Mouse (Mus musculus): ENCODE data around the gene Tusc2. TPM values are rescaled to one million over a fixed set of nuclear protein-coding genes. Genes with fewer than 3 reads are reported as not detected.
A peak's percentile ranks its signal among the peaks of the same experiment; 100 is the strongest.

The Tusc2 gene
- total and polyA plus RNA-seq, 3 experiments, result 36.2 to 48.9 TPM; not detected in 1

DNA sequence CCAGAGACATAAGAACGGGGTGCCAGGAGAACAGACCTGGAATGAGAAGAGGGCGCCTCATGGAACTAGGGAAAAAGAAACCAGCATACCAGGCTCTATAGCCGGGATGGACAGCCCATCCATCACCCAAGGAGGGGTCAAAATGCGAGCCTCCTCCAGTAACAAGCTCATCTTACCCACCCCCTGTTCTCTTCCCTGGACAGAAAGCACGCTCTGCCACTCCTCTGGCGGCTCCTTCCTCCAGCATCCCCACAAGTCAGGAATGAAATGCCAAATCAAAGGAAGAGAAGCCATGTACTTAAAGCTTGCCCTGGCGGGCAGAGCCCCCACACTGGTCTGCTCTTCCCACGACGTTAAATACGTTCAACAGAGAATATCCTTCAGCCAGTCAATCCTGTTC is 22.1 kb upstream of the Tusc2 start:
- H3K4me3 ChIP-seq (ENCODE audit: control insufficient read depth in 1 of 2, insufficient read depth in 1 of 2, low read depth in 2 of 2, low read length in 2 of 2), result peak overlapping the region in 1 of 2 experiments; percentile 90; a peak in 1 of 4 replicates
- peaks cover 0 to 9% of the 10 kb centered on the region in 2 experiments; a peak in 2 of 4 replicates for H3K36me3 ChIP-seq (ENCODE audit: control insufficient read depth in 1 of 2, insufficient read depth in 2 of 2, low read length in 2 of 2)

DNA sequence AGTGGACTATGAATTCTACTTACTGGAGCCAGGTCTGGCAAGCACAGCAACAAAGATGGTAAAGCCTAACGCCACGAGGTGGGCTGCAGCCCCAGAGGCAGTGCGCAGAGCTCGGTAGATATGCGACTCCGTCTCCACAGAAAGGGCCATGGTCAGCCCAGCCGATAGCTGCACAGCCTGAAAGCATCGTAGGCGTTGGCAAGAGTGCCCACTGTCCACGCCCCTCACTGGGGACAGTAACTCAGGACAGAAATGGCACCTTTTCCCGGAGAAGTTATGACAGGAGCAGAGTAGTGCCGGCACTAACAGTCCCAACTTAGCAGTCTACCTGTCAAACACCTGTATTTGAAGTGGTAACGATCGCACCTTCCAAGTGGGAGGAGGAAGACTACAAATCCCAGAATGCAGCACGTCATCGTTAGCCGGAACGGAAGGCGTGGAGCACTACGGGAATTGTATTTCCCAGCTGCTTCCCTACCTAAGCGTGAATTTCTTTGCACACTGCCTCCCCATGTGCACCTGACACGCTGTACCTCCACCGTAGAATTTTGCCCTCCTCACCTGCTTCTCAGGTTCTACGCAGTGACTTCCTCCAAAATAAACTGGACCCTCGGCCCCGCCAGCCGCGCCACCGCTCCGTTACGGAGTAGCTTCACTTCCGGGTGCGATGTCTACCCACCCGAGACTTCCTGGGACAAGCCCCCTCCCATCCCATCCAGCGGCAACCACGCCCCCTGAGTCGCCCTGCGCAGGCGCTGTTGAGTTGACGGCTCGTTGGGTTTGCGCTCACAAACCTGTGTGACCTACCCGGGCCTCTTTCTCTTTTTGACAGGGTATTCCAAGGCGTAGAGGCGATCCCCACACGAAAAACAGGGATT is 21.3 kb upstream of the Tusc2 start, which contains the start of the genes Cyb561d2 and Nprl2:
Gene Cyb561d2 (minus strand): TSS at position 720 of the 878 bp plus-strand sequence.
Gene Nprl2 (plus strand): TSS at position 753 of the 878 bp plus-strand sequence.
- TF ChIP-seq NELFE (IDR thresholded peaks at IDR 0.05; ENCODE audit: low read depth, low read length) (peak; percentile 82), BHLHE40 (IDR thresholded peaks at IDR 0.05; ENCODE audit: borderline replicate concordance, low read depth, low read length) (no peak), SIN3A (IDR thresholded peaks at IDR 0.05; ENCODE audit: low read length) (peak; percentile 95), CTCF (IDR thresholded peaks at IDR 0.05 in 2 of 3, conservative IDR thresholded peaks at IDR 0.05 in 1 of 3; ENCODE audit: control insufficient read depth in 1 of 3, insufficient read depth in 1 of 3, low read depth in 2 of 3, low read length in 3 of 3, poor library complexity in 1 of 3, severe bottlenecking in 1 of 3) (no peak), POLR2AphosphoS5 (IDR thresholded peaks at IDR 0.05; ENCODE audit: borderline replicate concordance, low read depth, low read length) (no peak), ZC3H11A (IDR thresholded peaks at IDR 0.05; ENCODE audit: low read depth, low read length) (no peak), MAX (IDR thresholded peaks at IDR 0.05; ENCODE audit: low read length) (peak; percentile 10; the same call in 1 of the 2 replicates), POLR2AphosphoS2 (IDR thresholded peaks at IDR 0.05; ENCODE audit: low read length) (0 out of 2 replicates have a peak, but pooled peaks have one; percentile 67), KAT2A (conservative IDR thresholded peaks at IDR 0.05; ENCODE audit: low read depth, low read length) (peak; percentile 99), CHD2 (IDR thresholded peaks at IDR 0.05; ENCODE audit: low read length) (peak; percentile 77), NRF1 (IDR thresholded peaks at IDR 0.05; ENCODE audit: insufficient read depth, low read depth, low read length, poor library complexity, severe bottlenecking) (peak; percentile 89), TBP (IDR thresholded peaks at IDR 0.05; ENCODE audit: low read depth, low read length) (peak; percentile 74), HCFC1 (IDR thresholded peaks at IDR 0.05; ENCODE audit: low read depth, low read length) (peak; percentile 99), JUND (IDR thresholded peaks at IDR 0.05; ENCODE audit: low read depth, low read length) (no peak), TCF12 (IDR thresholded peaks at IDR 0.05; ENCODE audit: low read depth, low read length) (no peak; the same call in 1 of the 2 replicates), MXI1 (IDR thresholded peaks at IDR 0.05; ENCODE audit: low read depth, low read length) (peak; percentile 83), ELF1 (IDR thresholded peaks at IDR 0.05; ENCODE audit: low read depth, low read length) (peak; percentile 91), POLR2A (IDR thresholded peaks at IDR 0.05; ENCODE audit: control insufficient read depth in 1 of 2, insufficient read depth in 1 of 2, low read depth in 1 of 2, low read length in 2 of 2, poor library complexity in 1 of 2) (peak; percentile 48 to 83; a peak in 3 of 4 replicates), MYB (IDR thresholded peaks at IDR 0.05; ENCODE audit: low read depth, low read length) (peak; percentile 57; the same call in 1 of the 2 replicates), MYC (IDR thresholded peaks at IDR 0.05; ENCODE audit: low read depth, low read length) (peak; percentile 89), RCOR1 (IDR thresholded peaks at IDR 0.05; ENCODE audit: low read depth, low read length) (no peak), USF1 (IDR thresholded peaks at IDR 0.05; ENCODE audit: low read depth, low read length) (no peak)
- H3K9ac ChIP-seq (ENCODE audit: control insufficient read depth, low read depth, low read length, poor library complexity, severe bottlenecking), result peak within 1 kb of the TSS; percentile 82
- H3K4me1 ChIP-seq (ENCODE audit: control insufficient read depth in 1 of 2, insufficient read depth in 2 of 2, low read length in 2 of 2), result peaks cover 0 to 13% of the 10 kb centered on the region in 2 experiments; a peak in 1 of 4 replicates
- peak; percentile 97 for DNase-seq (ENCODE audit: low read depth, low spot score)
- H3K9me3 ChIP-seq (replicated peaks; ENCODE audit: insufficient read depth, low read length), result no peaks in the 10 kb centered on the region
- H3K79me2 ChIP-seq (ENCODE audit: control insufficient read depth, insufficient read depth, low read length, poor library complexity), result peaks cover 16% of the 10 kb centered on the region
- peak within 1 kb of the TSS; percentile 72 to 90 for H3K4me3 ChIP-seq (ENCODE audit: control insufficient read depth in 1 of 2, insufficient read depth in 1 of 2, low read depth in 2 of 2, low read length in 2 of 2)
- H3K27me3 ChIP-seq (ENCODE audit: control insufficient read depth in 1 of 2, insufficient read depth in 2 of 2, low read length in 2 of 2), result no peaks in the 10 kb centered on the region
- peak within 1 kb of the TSS; percentile 83 for H3K27ac ChIP-seq (ENCODE audit: control insufficient read depth, low read depth, low read length)
- H3K36me3 ChIP-seq (ENCODE audit: control insufficient read depth in 1 of 2, insufficient read depth in 2 of 2, low read length in 2 of 2), result peaks cover 0 to 6% of the 10 kb centered on the region in 2 experiments; a peak in 2 of 4 replicates

More for the DNA sequence above, 22.1 kb upstream of the Tusc2 start:
- no peaks in the 10 kb centered on the region for H3K27me3 ChIP-seq (ENCODE audit: control insufficient read depth in 1 of 2, insufficient read depth in 2 of 2, low read length in 2 of 2)
- peak overlapping the region; percentile 33; the same call in 1 of the 2 replicates for H3K9ac ChIP-seq (ENCODE audit: control insufficient read depth, low read depth, low read length, poor library complexity, severe bottlenecking)
- no peaks in the 10 kb centered on the region for H3K9me3 ChIP-seq (replicated peaks; ENCODE audit: insufficient read depth, low read length)
- H3K4me1 ChIP-seq (ENCODE audit: control insufficient read depth in 1 of 2, insufficient read depth in 2 of 2, low read length in 2 of 2), result peaks cover 0 to 19% of the 10 kb centered on the region in 2 experiments; a peak in 1 of 4 replicates
- H3K27ac ChIP-seq (ENCODE audit: control insufficient read depth, low read depth, low read length), result no peak overlapping the region
- TF ChIP-seq ZNF384 (IDR thresholded peaks at IDR 0.05; ENCODE audit: low read depth, low read length), result no peak
- TF ChIP-seq MAX (IDR thresholded peaks at IDR 0.05; ENCODE audit: low read length), result no peak
- TF ChIP-seq USF2 (IDR thresholded peaks at IDR 0.05; ENCODE audit: borderline replicate concordance in 1 of 2, insufficient read depth in 1 of 2, low read depth in 1 of 2, low read length in 2 of 2), result no peak
- DNase-seq (ENCODE audit: low read depth, low spot score), result no peak
- peaks cover 23% of the 10 kb centered on the region for H3K79me2 ChIP-seq (ENCODE audit: control insufficient read depth, insufficient read depth, low read length, poor library complexity)

Measured in MEL (cell line).